Mouse (Mus musculus): ENCODE measurements at regions not wholly inside any gene's neighbourhood (a gene's known extent, or its start where the extent isn't known, plus 50 kb on each side); places are given as distances from the start of the nearest gene placed in this dataset.

GRCm38 (mm10) chr1:55863113-55863512 is 457.4 kb downstream of the Plcl1 start:
- Histone ChIP-seq H3K9ac (no peak overlapping the region), H3K36me3 (no peaks in the 10 kb centered on the region), H3K27me3 (peaks cover 2% of the 10 kb centered on the region; the same call in 1 of the 2 replicates), H3K4me1 (peaks cover 10% of the 10 kb centered on the region; the same call in 1 of the 2 replicates), H3K4me3 (no peak overlapping the region), H3K9me3 (no peaks in the 10 kb centered on the region), H3K27ac (peak overlapping the region; percentile 18; the same call in 1 of the 2 replicates), H3K4me2 (replicated peaks) (no peak overlapping the region; the same call in 1 of the 2 replicates)
- no peak for ATAC-seq (ENCODE audit: low FRiP score, low read depth)
- 42% methylated on average over 3 of the region's 3 CpGs for WGBS

GRCm38 (mm10) chr1:55865274-55865673 is 459.6 kb downstream of the Plcl1 start:
- Histone ChIP-seq H3K4me1 (peaks cover 10% of the 10 kb centered on the region; the same call in 1 of the 2 replicates), H3K4me2 (replicated peaks) (no peak overlapping the region), H3K4me3 (no peak overlapping the region), H3K36me3 (no peaks in the 10 kb centered on the region), H3K9ac (no peak overlapping the region), H3K9me3 (no peaks in the 10 kb centered on the region), H3K27me3 (peaks cover 2% of the 10 kb centered on the region; the same call in 1 of the 2 replicates), H3K27ac (peak overlapping the region; percentile 18; the same call in 1 of the 2 replicates)
- 60% methylated on average over 4 of the region's 4 CpGs for WGBS
- peak; percentile 57 for ATAC-seq (ENCODE audit: low FRiP score, low read depth)

GRCm38 (mm10) chr1:55866677-55867076 is 461.0 kb downstream of the Plcl1 start:
- Histone ChIP-seq H3K27ac (no peak overlapping the region), H3K9ac (no peak overlapping the region), H3K27me3 (peaks cover 2% of the 10 kb centered on the region; the same call in 1 of the 2 replicates), H3K4me1 (peaks cover 10% of the 10 kb centered on the region; the same call in 1 of the 2 replicates), H3K9me3 (no peaks in the 10 kb centered on the region), H3K36me3 (no peaks in the 10 kb centered on the region), H3K4me3 (no peak overlapping the region), H3K4me2 (replicated peaks) (no peak overlapping the region)
- ATAC-seq (ENCODE audit: low FRiP score, low read depth): no peak

- WGBS: 84% methylated on average over 4 of the region's 4 CpGs
- no peak for ATAC-seq (ENCODE audit: low FRiP score, low read depth)
- no peaks in the 10 kb centered on the region for H3K36me3 ChIP-seq
Measured at GRCm38 (mm10) chr1:55873583-55873982, 467.9 kb downstream of the Plcl1 start.

GRCm38 (mm10) chr1:55874143-55874867 is 468.6 kb downstream of the Plcl1 start:
- WGBS: 19% methylated on average over 7 of the region's 7 CpGs
- H3K4me1 ChIP-seq: no peaks in the 10 kb centered on the region

More at GRCm38 (mm10) chr1:55873583-55873982, 467.9 kb downstream of the Plcl1 start:
- no peak overlapping the region for H3K9ac ChIP-seq
- no peak overlapping the region for H3K4me3 ChIP-seq
- H3K27ac ChIP-seq: no peak overlapping the region
- H3K4me2 ChIP-seq (replicated peaks): no peak overlapping the region
- H3K4me1 ChIP-seq: no peaks in the 10 kb centered on the region
- H3K9me3 ChIP-seq: no peaks in the 10 kb centered on the region
- H3K27me3 ChIP-seq: no peaks in the 10 kb centered on the region

GRCm38 (mm10) chr1:55874868-55875144 is 469.1 kb downstream of the Plcl1 start:
- no peak for ATAC-seq (ENCODE audit: low FRiP score, low read depth)
- Histone ChIP-seq H3K9ac (no peak overlapping the region), H3K36me3 (no peaks in the 10 kb centered on the region), H3K27ac (no peak overlapping the region), H3K4me3 (no peak overlapping the region), H3K4me1 (no peaks in the 10 kb centered on the region), H3K4me2 (replicated peaks) (no peak overlapping the region), H3K27me3 (no peaks in the 10 kb centered on the region), H3K9me3 (0 out of 2 replicates have a peak, but pooled peaks cover 1% of the 10 kb centered on the region)
- 70% methylated on average over 4 of the region's 4 CpGs for WGBS

More at GRCm38 (mm10) chr1:55874143-55874867, 468.6 kb downstream of the Plcl1 start:
- peak; percentile 59; the same call in 1 of the 2 replicates for ATAC-seq (ENCODE audit: low FRiP score, low read depth)
- H3K27ac ChIP-seq: no peak overlapping the region
- H3K4me2 ChIP-seq (replicated peaks): no peak overlapping the region
- H3K4me3 ChIP-seq: no peak overlapping the region
- no peaks in the 10 kb centered on the region for H3K36me3 ChIP-seq
- H3K27me3 ChIP-seq: no peaks in the 10 kb centered on the region
- no peaks in the 10 kb centered on the region for H3K9me3 ChIP-seq
- no peak overlapping the region for H3K9ac ChIP-seq

GRCm38 (mm10) chr1:55884576-55884975 is 478.9 kb downstream of the Plcl1 start:
- no peaks in the 10 kb centered on the region for H3K36me3 ChIP-seq
- ATAC-seq (ENCODE audit: low FRiP score, low read depth): no peak
- no peak overlapping the region for H3K4me3 ChIP-seq
- H3K4me1 ChIP-seq: no peaks in the 10 kb centered on the region
- H3K4me2 ChIP-seq (replicated peaks): no peak overlapping the region
- H3K9me3 ChIP-seq: 0 out of 2 replicates have a peak, but pooled peaks cover 6% of the 10 kb centered on the region
- peaks cover 31% of the 10 kb centered on the region for H3K27me3 ChIP-seq
- H3K9ac ChIP-seq: no peak overlapping the region
- H3K27ac ChIP-seq: no peak overlapping the region

- Histone ChIP-seq H3K9ac (no peak overlapping the region), H3K36me3 (no peaks in the 10 kb centered on the region), H3K9me3 (no peaks in the 10 kb centered on the region), H3K4me1 (no peaks in the 10 kb centered on the region), H3K27ac (no peak overlapping the region), H3K27me3 (peaks cover 45% of the 10 kb centered on the region), H3K4me2 (replicated peaks) (no peak overlapping the region), H3K4me3 (no peak overlapping the region)
- 19% methylated on average over 5 of the region's 5 CpGs for WGBS
- 0 out of 2 replicates have a peak, but pooled peaks have one; percentile 36 for ATAC-seq (ENCODE audit: low FRiP score, low read depth)
Measured at GRCm38 (mm10) chr1:55886383-55887070, 480.8 kb downstream of the Plcl1 start.

GRCm38 (mm10) chr1:55887386-55887785 is 481.7 kb downstream of the Plcl1 start:
- Histone ChIP-seq H3K4me2 (replicated peaks) (no peak overlapping the region), H3K27me3 (peaks cover 51% of the 10 kb centered on the region), H3K4me1 (no peaks in the 10 kb centered on the region), H3K9ac (no peak overlapping the region), H3K27ac (no peak overlapping the region), H3K4me3 (no peak overlapping the region), H3K36me3 (no peaks in the 10 kb centered on the region), H3K9me3 (no peaks in the 10 kb centered on the region)
- WGBS: 44% methylated on average over 7 of the region's 7 CpGs
- no peak for ATAC-seq (ENCODE audit: low FRiP score, low read depth)

- 53% methylated on average over 17 of the region's 17 CpGs for WGBS
- H3K4me1 ChIP-seq: no peaks in the 10 kb centered on the region
- no peak overlapping the region for H3K4me3 ChIP-seq
- no peaks in the 10 kb centered on the region for H3K36me3 ChIP-seq
- no peaks in the 10 kb centered on the region for H3K9me3 ChIP-seq
- peaks cover 60% of the 10 kb centered on the region for H3K27me3 ChIP-seq
- ATAC-seq (ENCODE audit: low FRiP score, low read depth): no peak
- no peak overlapping the region for H3K4me2 ChIP-seq (replicated peaks)
- no peak overlapping the region for H3K9ac ChIP-seq
- no peak overlapping the region for H3K27ac ChIP-seq
Measured at GRCm38 (mm10) chr1:55888711-55889366, 483.1 kb downstream of the Plcl1 start.

GRCm38 (mm10) chr1:55890511-55891151 is 484.9 kb downstream of the Plcl1 start:
- ATAC-seq (ENCODE audit: low FRiP score, low read depth): no peak
- no peak overlapping the region for H3K4me3 ChIP-seq
- H3K36me3 ChIP-seq: no peaks in the 10 kb centered on the region
- H3K9me3 ChIP-seq: no peaks in the 10 kb centered on the region
- H3K27me3 ChIP-seq: peaks cover 53% of the 10 kb centered on the region
- H3K4me2 ChIP-seq (replicated peaks): no peak overlapping the region
- WGBS: 57% methylated on average over 15 of the region's 15 CpGs
- H3K9ac ChIP-seq: no peak overlapping the region
- no peak overlapping the region for H3K27ac ChIP-seq
- H3K4me1 ChIP-seq: no peaks in the 10 kb centered on the region

GRCm38 (mm10) chr1:55891894-55892293 is 486.2 kb downstream of the Plcl1 start:
- H3K36me3 ChIP-seq: no peaks in the 10 kb centered on the region
- no peak overlapping the region for H3K4me3 ChIP-seq
- no peak overlapping the region for H3K9ac ChIP-seq
- 79% methylated on average over 10 of the region's 10 CpGs for WGBS
- H3K27me3 ChIP-seq: peaks cover 53% of the 10 kb centered on the region
- H3K9me3 ChIP-seq: no peaks in the 10 kb centered on the region
- H3K4me2 ChIP-seq (replicated peaks): no peak overlapping the region
- ATAC-seq (ENCODE audit: low FRiP score, low read depth): no peak
- H3K27ac ChIP-seq: no peak overlapping the region
- H3K4me1 ChIP-seq: 0 out of 2 replicates have a peak, but pooled peaks cover 3% of the 10 kb centered on the region
